Mouse (Mus musculus) neural tube, embryonic 13.5 days (tissue): ENCODE measurements around the gene Ephx1. TPM values are rescaled to one million over a fixed set of nuclear protein-coding genes. Genes with fewer than 3 reads are reported as not detected.

Experiments
- polyA plus RNA-seq: library from polyadenylated mRNA; unstranded; fragments of >200 nt; fragmentation: Nextera tagmentation; extraction: Ambion mirVana; gene quantifications from 2 replicates; pipeline ENCODE4 v1.2.1, GENCODE M21; 2015

Ephx1 gene
- polyA plus RNA-seq, 1 experiment from 2014 or later: 6.0 TPM

Other genes starting within 250 kb of the Ephx1 start
- gene H3f3a, start 207.0 kb downstream of the Ephx1 start, polyA plus RNA-seq: 3,608 and 3,867 TPM in 2 replicates
- 25.7 and 33.7 TPM in 2 replicates for gene Sde2, start 169.8 kb downstream of the Ephx1 start, polyA plus RNA-seq
- 0.15 TPM in 1 of 2 replicates, not detected in the other for gene Lefty2, start 127.8 kb downstream of the Ephx1 start, polyA plus RNA-seq
- 72.2 and 73.4 TPM in 2 replicates for gene Pycr2, start 116.6 kb downstream of the Ephx1 start, polyA plus RNA-seq
- 0.49 TPM in 1 of 2 replicates, not detected in the other for gene Lefty1, start 85.9 kb downstream of the Ephx1 start, polyA plus RNA-seq
- 2.0 and 3.2 TPM in 2 replicates for gene Tmem63a, start 78.6 kb downstream of the Ephx1 start, polyA plus RNA-seq
- not detected in 2 replicates for gene 9130409I23Rik, start 30.3 kb upstream of the Ephx1 start, polyA plus RNA-seq
- gene Nvl, start 123.3 kb upstream of the Ephx1 start, polyA plus RNA-seq: 38.8 and 40.4 TPM in 2 replicates
- gene Cnih4, start 123.8 kb upstream of the Ephx1 start, polyA plus RNA-seq: 61.0 and 65.5 TPM in 2 replicates
- 39.3 and 45.9 TPM in 2 replicates for gene Wdr26, start 191.1 kb upstream of the Ephx1 start, polyA plus RNA-seq